Mouse (Mus musculus) testis, postnatal 14 days (tissue): ENCODE measurements around the gene Sec1.

Experiments
- DNase-seq: peaks from one replicate; pipeline ENCODE4 v3.0.0; 2021; ENCODE audit warnings: low spot score

Sec1 gene

DNA sequence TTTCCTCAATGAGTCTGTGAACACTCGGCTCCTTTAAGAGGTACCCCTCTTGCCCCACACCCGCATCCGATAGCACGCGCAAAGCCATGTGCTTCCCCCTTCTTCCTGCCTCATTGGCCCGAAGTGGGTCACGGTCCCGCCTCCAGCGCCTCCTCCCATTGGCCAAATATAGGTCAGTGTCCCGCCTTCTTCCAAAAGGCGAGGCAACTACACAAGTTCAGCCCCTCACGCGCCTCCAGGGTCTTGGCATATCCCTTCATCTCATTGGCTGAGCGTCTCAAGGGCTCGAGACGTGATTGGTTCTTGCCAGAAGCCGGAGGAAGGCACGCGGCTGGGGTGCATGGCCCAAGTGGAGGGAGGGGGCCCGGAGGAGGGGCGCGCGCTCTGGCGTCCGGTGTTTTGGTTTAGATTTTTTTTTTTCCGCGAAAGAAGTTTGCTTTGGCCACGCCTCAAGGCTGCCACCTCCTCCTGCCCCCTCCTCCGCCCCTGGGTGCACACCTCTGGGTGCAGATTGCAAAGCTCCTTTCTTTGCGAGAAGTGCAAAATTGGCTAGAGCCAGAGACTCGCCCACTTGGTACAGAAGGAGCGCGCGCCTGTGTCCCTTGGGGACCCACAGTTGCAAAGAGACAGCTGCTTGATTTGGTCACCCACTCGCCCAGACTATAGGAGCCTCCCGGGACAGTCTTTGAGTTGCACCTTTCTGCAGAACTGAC, 10.7 kb upstream of the Sec1 start, which contains the start of gene Dbp:
Gene Dbp (plus strand): TSS at position 359 of the 713 bp plus-strand sequence.
- DNase-seq, result peak; percentile 99

DNA sequence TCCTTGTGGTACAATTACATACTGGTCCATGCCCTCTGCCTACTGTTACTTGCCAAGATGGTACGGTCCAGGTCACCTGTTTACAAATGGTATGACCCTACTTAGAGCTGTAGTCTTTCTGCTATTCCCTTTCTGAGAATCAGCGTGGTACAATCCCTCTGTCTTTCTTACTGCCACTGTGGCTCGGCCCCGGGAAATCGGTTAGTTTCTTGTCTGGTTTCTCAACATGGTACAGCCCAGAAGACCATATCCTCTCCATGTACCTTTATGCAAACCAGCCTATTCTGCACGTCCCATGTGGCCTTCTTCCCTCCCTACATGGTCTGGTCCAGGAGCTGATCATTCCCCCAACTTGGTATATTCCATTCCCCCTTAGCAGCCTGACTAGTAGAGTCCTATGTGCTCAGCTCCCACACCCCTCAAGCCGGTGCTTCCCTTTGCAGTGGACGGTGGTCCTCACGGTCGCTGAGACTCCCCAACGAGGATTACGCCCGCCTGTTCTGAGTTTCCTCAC, 9.9 kb upstream of the Sec1 start:
- DNase-seq, result peak; percentile 66

DNA sequence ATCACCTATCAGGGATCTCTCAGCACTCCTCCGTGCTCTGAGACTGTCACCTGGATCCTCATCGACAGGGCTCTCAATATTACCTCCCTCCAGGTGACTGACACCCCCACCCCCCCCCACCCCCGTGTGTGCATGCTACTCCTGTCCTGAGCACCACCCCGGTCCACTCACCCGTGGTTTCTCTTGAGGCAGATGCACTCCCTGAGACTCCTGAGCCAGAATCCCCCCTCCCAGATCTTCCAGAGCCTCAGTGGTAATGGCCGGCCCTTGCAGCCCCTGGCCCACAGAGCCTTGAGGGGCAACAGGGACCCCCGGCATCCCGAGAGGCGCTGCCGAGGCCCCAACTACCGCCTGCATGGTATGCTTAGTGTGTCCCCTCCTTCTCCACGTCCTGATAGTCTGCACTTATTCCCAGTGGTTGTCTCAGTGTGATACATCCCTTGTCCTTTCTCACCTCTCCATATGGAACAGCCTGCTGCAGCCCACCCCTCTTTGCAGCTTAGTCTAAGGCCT, 9.4 kb upstream of the Sec1 start:
- DNase-seq, result peak; percentile 22

DNA sequence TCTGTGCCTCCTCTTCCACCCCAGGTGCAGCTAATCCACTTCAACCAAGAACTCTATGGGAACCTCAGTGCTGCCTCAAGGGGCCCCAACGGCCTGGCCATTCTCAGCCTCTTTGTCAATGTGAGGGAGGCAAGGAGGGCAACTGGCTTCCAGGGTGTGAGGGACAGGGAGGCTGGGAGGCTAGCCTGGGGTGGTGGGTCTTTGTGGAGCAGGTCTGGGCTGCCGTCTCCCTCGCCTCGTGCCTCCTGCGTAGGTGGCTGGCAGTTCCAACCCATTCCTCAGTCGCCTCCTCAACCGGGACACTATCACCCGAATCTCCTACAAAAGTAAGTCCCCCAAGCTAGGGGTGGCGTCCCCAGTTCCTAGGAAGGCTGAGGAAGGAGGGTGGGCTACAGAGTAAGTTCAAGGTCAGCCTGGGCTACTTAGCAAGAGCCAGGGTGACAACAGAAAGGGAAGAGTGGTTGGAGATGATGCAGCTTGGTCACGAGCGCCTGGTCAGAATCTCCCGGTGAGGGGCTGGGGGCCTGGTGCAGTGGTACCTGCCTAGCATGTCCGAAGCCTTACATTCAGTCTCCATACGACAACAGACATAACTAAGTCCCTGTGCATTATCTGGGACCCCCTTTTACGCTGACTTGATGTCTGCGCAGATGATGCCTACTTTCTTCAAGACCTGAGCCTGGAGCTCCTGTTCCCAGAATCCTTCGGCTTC, 8.8 kb upstream of the Sec1 start:
- no peak for DNase-seq

DNA sequence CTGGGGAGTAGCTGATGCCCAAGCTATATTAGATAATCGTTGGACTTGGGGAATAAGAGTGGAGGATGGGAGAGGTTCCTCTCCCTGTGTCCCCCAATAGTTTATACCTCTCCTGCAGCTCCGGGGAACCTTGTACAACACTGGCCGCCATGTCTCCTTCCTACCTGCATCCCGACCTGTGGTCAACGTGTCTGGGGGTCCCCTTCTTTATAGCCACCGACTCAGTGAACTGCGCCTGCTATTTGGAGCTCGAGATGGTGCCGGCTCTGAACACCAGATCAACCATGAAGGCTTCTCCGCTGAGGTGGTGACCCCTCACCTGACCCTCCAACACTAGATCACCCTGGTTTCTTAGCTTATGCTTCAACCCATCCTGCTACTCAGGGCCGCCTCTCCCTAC, 8.1 kb upstream of the Sec1 start:
- no peak for DNase-seq

DNA sequence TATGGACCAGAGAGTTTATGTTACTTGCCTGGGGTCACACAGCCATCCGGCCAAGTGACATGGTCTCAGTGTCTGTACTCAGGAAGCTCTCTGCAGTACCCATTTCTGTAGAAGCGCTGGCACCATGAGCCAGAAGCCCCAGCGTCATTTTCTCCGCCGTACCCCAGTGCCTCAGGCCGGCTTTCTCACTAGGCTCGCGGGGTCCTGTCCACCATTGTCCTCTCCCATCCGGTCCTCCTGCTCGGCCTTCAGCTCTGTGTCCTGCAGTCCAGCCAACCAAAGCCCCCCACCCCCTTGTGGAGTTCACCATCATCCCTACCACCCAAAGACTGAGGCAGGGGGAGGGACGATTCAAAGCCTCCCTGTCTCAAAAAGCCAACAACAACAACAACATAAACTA, 7.4 kb upstream of the Sec1 start:
- DNase-seq, result peak; percentile 23

DNA sequence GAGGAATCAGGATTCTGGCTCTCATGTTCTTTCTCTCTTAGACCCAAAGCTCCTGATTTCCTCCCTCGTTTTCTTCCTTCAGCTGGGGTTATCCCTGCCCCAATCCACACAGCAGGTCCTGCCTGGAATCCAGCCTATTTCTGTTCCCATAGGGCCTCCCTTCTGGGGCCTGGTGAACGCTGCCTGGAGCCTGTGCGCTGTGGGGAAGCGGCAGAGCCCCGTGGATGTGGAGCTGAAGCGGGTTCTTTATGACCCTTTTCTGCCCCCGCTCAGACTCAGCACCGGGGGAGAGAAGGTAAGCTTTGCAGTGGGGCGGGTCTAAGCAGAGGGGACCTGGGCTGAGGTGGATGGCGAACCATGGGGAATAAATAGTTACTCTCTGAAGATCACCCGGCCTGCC, 6.9 kb upstream of the Sec1 start:
- peak; percentile 41 for DNase-seq

DNA sequence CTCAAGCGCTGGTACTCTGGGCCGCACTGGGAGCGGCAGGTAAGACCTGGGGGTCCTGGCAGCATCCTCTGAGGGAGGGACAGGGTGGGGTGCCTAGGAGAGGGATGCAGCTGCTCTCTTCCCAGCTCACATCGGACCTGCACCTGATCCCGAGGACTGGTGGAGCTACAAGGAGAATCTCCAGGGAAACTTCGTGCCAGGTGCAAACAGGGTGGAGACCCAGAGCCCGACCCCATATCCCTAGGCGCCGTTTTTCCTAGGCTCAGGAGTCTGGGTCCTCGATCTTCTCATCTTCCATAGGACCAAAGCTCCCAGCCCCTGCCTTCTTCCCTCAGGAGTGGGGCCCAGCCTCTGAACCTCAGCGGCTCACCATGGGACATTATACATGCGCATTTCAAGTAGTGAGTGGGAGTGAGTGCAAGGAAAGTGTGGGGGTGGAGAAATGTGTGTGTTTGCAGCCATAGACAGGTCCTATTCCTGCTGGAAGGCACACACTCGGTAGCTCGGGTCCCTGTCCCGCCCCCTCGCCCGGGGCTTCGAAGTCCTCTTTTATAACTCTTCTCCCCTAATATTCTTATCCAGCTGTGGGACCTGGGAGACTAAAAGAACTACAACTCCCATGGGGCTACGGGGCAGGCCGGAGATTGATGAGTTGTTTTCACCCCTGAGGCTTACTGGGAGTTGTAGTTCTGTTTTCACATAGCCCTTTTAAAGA, 6.3 kb upstream of the Sec1 start:
- DNase-seq, result peak; percentile 82

DNA sequence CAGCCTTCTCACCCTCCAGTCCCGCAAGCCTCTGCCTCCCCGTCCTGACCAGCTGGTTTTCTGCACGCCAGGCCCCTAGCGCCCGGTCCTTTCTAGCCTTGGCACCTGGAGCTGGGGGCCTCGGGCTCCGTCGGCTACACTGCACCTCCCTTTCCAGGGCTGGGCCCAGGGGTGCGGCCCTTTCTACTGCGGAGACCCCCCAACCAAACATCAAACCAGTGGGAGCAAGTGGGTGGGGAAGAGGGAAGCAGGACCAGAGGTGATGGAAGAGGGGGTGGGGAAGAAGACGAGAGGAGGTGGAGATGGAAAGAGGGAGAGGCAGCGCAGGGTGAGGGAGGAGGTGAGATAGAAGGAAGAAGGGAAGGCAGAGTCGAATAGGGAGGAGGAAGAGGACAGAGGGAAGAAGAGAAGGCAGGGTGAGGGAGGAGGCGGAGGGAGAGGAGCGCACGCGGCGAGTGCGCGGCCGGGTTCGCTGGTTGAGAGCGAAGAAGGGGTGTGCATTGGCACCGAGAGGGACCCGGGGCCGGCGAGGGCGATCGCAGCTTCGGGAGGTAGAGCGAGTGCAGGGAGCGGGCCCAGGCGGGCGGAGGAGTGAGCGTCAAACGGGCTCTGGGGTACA, 5.4 kb upstream of the Sec1 start, which contains the start of gene Car11:
Gene Car11 (plus strand): TSS at position 321 of the 619 bp plus-strand sequence.
- DNase-seq, result peak; percentile 26

DNA sequence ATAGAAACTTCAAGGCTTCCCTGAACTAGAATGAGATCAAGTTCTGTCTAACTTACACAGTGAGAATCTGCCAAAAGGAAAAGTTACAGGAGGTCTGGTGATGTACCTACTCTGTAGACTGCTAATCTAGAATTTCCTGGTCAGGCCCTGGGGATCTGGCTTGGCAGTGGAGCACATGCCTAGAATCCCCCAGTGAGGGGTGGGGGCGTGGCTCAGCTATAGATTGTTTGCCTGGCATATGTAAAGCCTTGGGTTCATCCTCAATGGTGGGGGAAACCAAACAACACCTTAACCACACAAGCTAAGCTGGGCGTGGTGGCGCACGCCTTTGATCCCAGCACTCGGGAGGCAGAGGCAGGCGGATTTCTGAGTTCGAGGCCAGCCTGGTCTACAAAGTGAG, 3.7 kb upstream of the Sec1 start:
- no peak for DNase-seq

DNA sequence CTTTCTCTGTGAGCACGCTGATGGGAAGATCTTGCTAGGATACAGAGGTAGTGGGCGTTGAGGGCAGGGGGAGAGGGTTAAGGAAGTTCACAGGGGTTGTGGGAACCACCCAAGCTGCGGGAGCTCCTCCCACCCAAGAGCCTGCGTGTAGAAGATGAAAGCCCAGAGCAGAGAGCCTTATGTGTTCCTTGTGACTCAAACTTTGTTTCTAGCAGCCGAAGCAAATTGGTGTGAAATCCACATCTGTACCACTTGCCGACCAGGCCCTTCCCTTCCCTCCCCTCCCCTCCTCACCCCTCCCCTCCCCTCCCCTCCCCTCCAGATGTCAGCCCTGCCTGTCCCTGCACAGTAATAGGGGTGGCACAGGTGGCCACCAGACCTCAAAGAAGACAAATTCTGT, 896 bp upstream of the Sec1 start:
- no peak for DNase-seq

DNA sequence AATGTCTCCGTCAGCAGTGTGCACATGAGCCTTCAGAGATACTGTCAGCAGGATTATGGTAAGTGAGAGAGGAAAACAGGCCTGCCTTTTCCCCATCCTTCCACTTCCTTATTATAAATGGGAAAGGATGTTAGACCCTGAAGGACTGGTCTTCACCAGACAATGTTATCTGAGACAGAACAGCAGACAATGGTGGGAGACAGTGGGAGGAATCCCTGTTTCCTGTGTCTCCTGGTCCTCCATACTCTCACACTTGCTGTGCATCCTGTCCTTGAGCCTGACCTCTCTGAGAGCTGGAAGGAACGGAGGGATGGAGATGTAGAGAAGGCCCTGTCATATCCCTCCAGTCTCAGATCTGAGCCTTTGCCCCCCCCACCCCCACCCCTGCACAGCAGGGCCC, 1.8 kb downstream of the Sec1 start:
- DNase-seq, result no peak

DNA sequence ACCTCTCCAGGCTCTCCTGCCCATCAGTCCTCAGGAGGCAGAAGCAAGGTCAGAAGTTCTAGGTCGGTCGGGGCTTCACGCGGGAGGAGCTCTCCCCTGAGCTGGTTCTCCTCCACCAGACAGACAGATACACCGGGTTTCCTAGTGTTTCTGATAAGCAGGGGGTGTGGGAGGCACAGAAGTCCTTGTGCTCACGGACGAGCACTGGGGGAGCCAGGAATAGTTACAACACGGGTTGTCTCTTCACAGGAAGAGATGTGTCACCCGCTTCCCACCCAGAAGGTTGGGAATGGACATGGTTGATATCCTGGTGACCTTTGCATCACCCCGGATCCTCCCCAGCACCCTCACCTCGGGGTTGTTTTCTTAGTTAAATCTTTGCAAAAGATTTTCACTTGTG, 4.4 kb downstream of the Sec1 start:
- DNase-seq, result peak; percentile 76

DNA sequence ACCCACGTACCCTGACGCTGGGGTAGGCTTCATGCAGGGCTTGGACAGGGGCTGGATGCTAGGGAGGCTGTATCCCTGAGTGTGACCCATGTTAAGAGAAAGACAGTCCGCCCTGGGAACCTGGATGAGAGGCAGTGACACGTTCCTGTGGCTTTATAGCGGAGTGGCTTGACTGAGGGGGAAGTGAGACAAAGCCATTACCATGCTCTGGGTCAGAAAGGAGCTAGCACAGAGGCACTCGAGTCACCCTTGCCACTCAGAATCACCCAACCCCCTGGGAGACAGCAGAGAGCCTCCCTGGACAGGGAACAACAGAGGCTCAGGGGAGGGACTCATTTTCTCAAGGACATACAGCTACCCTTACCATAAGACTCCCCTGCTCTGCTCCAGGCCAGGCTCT, 5.1 kb downstream of the Sec1 start:
- no peak for DNase-seq

DNA sequence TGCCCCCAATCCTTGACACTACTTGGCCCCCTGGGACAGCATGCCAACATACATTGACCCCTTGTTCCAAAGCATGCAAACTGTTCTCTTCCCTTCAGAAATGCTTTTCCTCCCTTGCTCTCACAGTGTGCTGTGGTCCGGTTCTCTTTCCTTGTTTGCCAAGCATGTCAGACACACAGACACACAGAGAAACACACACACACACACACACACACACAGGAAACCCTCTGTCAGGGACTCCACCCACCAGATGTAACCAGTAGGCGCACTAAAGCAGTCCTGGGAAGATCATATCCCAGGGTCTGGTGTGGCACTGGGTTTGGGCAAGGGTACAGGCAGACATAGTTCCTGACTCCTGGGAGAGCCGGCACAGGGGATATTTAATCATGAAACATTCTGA, 7.4 kb downstream of the Sec1 start:
- DNase-seq, result no peak

DNA sequence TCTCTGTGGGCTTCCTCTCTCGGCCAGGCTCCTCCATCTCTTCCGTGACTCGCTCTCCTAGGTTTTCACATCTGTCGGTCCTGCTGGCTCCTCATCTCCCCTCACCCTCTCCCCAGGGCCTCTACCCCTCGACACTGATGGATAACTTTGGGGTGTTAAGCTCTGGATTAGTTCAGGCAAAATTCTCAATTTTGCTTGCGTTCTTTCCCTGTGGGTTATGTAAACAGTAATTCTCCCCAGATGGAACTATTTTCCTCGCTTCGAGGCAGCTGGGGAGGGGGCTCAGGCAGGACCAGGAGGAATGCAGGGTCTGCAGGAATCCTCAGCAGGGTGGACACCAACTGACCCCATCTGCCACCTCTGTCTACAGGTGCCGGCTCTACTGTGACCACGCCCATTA, 8.4 kb downstream of the Sec1 start:
- DNase-seq, result no peak

DNA sequence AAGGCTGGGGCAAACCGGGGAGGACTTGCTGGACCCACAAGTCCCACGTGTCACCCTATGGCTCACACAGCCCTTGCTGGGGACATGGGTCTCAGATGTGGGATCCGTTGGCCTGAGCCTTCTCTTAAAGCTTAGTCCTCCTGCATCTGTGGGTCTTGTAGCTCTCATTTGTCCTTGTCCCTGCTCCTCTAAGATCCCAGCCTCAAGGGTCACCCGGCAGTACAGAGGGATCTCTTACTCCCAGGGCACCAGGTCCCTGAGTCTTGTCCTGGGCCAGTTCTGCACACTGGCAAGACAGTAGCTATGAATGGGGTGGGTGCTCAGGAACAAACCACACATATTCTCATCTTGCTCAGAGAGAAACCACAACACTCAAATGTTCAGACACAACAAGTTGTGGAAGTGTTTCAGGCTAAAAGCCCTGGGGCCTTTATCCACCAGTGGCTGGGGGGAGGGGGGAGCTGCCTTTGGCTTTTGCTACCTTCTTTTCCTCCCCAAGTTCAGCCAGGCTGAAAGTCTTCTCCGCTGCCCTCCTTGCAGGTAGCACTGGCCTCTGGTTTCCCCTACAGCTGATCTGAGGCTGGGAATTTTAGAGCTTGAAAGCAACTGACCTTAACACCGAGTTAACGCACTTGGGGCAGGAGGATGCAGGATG, 10.7 kb downstream of the Sec1 start, which contains the start of gene Ntn5:
Gene Ntn5 (plus strand): TSS at position 627 of the 655 bp plus-strand sequence.
- no peak for DNase-seq

DNA sequence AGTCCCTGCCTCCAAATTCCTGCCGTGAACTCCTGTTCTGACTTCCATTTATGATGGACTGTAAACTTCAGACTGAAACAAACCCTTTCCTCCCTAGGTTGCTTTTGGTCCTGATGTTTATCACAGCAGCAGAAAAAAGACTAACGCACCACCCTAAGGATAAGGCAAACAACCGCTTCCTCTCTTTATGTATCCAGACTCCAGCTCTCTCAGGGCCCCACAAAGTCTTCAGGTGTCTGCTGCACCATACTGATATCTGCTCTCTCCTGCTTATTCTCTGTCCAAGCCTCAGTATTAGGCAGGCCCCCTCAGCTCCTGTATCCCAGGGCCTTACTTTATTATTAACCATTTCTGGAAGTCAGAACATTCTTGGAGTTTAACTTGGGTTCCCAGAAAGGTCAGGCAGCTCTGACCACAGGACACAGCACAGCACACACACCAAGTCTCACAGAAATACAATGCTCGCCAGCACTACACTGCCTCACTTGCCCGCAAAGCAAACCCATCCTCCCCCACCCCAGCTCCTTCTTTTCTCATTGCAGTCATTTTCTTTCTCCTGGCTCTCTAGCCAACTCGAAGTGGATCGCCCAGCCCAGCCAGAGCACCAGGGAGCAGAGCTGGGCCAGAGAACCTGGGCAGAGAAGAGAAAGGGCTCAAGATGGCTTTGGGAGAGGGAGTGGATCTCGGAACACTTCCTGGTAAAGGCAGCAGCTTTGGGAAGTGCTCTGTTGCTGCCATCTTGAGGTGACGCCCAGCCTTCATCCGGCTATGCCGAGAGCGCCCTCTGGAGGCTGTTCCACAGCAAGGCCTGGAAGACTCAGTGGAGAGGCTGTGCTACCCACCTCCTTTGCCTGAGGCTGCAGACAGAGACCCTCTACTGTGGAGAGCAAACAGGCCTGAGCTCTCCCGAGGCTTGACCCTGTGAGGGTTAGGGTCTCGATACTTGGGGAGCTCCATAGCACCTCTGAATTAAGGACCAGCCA, 11.8 kb downstream of the Sec1 start:
- DNase-seq, result peak; percentile 75

DNA sequence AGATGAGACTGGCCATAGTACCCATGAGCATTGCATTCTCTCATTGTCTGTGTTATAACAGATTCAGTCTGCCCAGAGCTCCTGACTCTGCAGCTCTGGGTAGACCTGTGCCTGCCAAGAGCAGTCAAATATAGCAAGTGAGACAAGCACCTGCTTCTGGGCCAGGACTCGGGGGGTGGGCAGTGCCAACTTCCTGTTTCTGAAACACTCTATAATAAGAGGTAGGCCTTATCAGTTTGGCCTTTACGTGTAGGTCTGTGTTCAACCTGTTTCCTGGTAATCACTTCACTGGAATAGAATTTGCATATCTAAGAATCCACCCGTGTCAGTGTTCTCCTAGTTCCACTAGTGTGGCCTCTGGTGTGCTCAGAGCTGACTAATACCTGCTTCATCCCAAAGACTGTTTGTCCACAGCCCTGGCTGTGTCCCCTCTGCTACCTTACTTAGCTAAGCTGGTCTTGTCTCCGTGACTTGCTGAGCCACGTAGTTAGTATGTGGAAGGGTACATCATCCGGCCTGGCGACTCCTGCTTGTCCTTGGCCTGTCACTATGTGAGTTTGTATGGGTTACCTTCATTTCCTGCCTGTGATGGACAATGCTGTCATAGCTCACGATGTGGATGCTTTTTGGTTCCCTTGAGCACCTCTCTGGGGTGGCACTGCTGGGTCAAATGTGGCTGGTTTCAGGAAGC, 13.0 kb downstream of the Sec1 start:
- no peak for DNase-seq
